Mouse (Mus musculus): ENCODE results near the gene Lclat1. TPM values are rescaled to one million over a fixed set of nuclear protein-coding genes. Genes with fewer than 3 reads are reported as not detected.

Gene Lclat1
- polyA plus RNA-seq, 1 experiment: 2.9 TPM

DNA sequence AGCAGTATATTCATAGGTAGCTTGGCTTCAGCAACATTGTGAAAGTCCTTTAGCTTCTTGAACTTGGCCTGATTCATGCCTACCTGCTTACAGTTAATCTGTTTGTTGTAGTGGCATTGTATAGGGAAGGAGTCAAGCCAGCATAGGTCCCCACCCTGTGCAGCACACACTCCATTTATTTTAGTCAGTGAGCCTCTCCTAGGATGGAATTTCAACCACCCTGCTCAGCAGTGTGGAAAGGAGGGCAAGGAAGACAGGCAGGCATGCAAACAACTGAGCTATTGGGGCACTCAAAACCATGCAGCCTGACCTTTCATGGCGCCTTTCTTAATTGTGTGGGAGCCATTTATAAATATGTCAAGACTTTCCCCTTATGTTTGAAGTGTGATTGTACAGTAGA lies 92.6 kb downstream of the Lclat1 start:
- TF ChIP-seq GATA1 (IDR thresholded peaks at IDR 0.05; ENCODE audit: low read length): no peak

DNA sequence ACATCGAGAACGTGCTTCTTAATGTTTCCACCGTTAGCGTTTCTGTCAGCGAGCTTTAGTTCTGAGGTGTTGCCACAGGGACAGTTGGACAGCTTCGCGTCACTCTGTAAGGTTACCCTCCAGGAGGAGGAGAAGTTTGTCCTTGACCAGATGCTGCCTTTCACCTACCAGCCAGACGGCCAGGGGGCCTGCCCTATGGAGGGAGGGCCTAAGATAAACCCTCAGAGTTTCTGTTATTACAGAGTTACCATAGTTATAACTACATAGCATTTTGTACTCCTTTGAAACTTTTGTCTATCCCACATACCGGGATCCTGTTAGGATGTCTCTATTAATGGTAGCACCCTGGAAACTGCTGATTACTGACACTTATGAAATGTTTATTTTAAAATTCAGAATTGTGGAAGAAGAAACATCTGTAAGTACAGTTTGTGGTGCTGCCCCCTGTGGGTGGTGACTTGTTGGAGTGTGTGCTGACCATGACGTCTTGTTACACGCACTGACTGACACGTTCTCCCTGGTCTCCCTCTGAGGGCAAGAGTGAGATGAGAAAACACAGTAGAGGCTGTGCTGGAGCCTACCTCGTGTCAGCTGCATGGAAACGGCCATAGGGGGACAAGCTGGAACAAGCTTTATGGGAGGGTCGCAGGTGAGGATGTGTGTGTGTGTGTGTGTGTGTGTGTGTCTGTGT lies 96.0 kb downstream of the Lclat1 start:
- no peak for TF ChIP-seq GATA1 (IDR thresholded peaks at IDR 0.05; ENCODE audit: low read length)

DNA sequence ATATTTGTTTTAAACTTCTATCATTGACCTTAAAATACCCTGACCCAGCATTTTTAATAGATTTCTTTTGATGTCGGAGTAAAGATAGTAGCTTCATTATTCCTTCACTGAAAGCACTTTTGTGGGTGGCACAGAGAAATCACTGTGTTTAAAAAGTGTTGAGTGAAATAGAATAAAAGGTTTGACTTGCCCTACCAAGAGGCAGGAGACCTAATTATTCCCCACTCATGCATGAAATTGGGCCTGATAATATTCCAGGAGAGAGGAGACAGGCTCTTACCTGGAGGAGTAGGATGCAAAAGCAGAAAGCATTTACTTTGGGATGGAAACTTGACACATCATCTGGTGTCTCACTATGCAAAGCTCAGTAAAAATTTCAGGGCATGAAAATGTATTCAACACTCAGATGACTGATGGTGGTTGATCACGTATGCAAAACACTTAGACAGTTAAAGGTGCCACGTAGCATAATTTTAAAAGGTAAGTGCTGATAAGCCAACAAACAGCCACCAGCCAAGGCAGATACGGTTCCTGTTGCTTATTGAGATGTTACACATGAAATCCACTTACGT lies 103.3 kb downstream of the Lclat1 start:
- no peak for TF ChIP-seq GATA1 (IDR thresholded peaks at IDR 0.05; ENCODE audit: low read length)

GRCm38 (mm10) chr17:73212754-73213153 lies 105.0 kb downstream of the Lclat1 start:
- no peak for TF ChIP-seq GATA1 (IDR thresholded peaks at IDR 0.05; ENCODE audit: low read length)

- no peak for TF ChIP-seq GATA1 (IDR thresholded peaks at IDR 0.05; ENCODE audit: low read length)
These were observed 105.4 kb downstream of the Lclat1 start for GRCm38 (mm10) chr17:73213187-73213586.

DNA sequence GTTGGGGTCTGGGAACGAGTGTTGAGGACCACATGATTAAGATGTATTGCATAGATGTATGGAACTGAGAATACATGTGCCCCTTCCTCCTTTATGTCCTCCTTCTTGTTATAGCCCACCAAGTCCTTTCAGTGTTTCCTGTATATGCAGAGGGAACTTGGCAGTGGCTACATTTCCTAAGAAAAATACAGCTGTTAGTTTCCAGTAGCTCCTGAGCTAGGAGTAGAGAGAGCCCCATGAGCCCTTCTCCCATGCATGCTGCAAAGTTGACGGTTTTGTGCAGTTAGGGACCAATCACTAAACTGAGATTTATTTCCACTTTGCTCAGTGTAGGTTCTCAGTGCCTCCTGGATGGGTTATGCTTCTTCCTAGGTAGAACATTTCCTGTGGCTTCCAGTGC lies 105.9 kb downstream of the Lclat1 start:
- TF ChIP-seq GATA1 (IDR thresholded peaks at IDR 0.05; ENCODE audit: low read length): no peak

DNA sequence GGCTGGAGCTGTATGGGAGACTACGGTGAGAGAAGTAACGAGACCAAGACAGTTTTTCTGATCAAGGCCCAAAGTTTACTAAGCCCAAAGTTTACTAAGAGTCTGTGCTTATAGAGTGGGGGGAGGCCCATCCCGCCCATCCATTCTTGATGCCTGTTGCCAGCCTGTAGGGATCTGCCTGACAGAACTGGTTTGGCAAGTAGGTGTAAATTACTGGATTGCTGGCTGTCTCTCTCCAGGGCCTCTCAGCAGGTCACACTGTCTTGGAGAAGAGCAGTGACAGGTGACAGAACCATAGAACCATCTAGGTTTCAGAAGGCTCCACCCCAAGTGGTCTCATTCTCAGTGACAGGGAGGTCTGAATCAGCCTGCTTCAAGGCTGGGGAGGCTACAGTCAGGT lies 109.5 kb downstream of the Lclat1 start:
- TF ChIP-seq GATA1 (IDR thresholded peaks at IDR 0.05; ENCODE audit: low read length): no peak

DNA sequence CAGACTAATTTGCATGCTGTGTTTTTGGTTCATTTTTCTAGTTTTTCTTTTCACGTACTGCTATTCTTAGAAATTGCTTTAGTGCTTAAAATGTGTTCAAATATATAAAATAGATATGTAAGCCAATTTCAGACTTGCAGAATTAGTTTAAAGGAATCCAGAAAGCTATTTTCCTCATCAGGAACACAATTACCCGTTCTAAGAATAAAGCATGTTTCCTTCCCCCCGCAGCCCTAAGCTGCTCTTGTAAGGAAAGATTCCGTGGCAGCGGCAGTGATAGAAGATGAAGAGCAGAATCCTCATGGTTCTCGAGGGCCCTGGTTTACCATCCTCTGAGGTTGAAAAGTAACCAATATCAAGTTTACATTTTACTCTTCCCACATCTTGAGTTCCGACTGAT lies 113.0 kb downstream of the Lclat1 start:
- TF ChIP-seq GATA1 (IDR thresholded peaks at IDR 0.05; ENCODE audit: low read length): no peak

- TF ChIP-seq GATA1 (IDR thresholded peaks at IDR 0.05; ENCODE audit: low read length): no peak
These were observed 114.3 kb downstream of the Lclat1 start for GRCm38 (mm10) chr17:73222077-73222476.

DNA sequence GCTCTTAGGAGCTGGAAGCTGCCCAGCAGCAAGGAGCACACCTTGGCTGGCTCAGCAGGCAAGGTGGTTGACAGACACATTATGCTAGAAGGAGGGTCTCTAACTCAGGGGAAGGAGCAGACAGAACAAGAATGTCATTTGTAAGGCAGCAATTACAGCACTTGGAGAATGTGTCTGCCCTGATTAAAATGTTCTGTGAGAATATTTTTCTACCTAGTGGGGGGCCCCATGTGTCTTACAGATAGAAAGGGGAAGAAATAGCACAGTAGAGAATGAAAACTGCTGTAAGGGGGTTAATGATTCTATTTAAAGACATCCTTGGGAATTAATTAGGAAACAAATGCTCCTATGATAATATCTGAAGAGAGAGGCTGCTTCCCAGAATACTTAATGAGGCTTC lies 117.7 kb downstream of the Lclat1 start:
- no peak for TF ChIP-seq GATA1 (IDR thresholded peaks at IDR 0.05; ENCODE audit: low read length)

GRCm38 (mm10) chr17:73225996-73226395 lies 118.2 kb downstream of the Lclat1 start:
- TF ChIP-seq GATA1 (IDR thresholded peaks at IDR 0.05; ENCODE audit: low read length): peak; percentile 64

GRCm38 (mm10) chr17:73226595-73226994 lies 118.8 kb downstream of the Lclat1 start:
- no peak for TF ChIP-seq GATA1 (IDR thresholded peaks at IDR 0.05; ENCODE audit: low read length)

DNA sequence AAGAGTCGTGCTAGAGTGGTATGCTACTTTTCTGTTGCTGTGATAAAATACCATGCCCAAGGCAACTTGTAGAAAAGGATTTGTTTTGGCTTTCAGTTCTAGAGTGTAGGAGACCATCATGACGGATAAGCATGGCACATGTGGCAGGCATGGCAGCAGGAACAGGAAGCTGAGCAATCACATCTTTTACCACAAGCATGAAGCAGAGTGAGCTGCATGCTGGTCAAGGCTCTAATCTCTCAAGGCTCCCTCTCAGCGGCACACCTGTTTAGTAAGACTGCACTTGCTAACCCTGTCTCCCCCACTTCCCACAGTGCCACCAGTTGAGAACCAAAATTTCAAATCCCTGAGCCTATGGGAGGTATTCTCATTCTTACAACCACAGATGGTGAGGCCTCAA lies 119.6 kb downstream of the Lclat1 start:
- no peak for TF ChIP-seq GATA1 (IDR thresholded peaks at IDR 0.05; ENCODE audit: low read length)

GRCm38 (mm10) chr17:73229445-73230155 lies 121.8 kb downstream of the Lclat1 start:
- TF ChIP-seq GATA1 (IDR thresholded peaks at IDR 0.05; ENCODE audit: low read length): no peak

GRCm38 (mm10) chr17:73230340-73230989 lies 122.7 kb downstream of the Lclat1 start:
- no peak for TF ChIP-seq GATA1 (IDR thresholded peaks at IDR 0.05; ENCODE audit: low read length)

DNA sequence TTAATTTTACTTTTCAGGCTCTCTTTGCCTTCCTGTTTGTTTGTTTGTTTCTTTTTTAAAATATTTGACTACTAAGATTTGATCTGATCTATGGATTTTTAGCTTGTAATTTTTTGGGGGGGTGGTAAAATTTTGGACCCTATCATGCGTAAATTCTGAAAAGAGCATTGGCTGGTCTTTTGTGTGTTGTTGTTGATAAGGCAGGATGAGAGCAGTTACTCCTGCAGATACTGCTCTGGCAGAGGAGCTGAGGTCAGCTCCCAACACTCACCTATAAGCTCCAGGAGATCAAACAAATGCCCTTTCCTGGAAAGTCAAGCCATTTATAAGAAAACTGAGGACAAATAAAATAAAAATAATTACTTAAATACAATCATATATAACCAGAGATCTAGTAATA lies 123.6 kb downstream of the Lclat1 start:
- no peak for TF ChIP-seq GATA1 (IDR thresholded peaks at IDR 0.05; ENCODE audit: low read length)
